Mouse (Mus musculus) common myeloid progenitor, adult 5-6 weeks (primary cell): ENCODE results near the gene Ppp2r5c. TPM values are rescaled to one million over a fixed set of nuclear protein-coding genes. Genes with fewer than 3 reads are reported as not detected.

Experiments used
- ATAC-seq: replicated peaks from 2 replicates; pipeline ENCODE4 v1.8.0; 2016; ENCODE audit warnings: low read depth, mild to moderate bottlenecking, moderate TSS enrichment, inconsistent platforms; ENCODE audit not compliant: poor library complexity, severe bottlenecking
- total RNA-seq: library from RNA; stranded (forward); fragments of 200-1000, 187-1606 nt; gene quantifications from 2 replicates; pipeline ENCODE4 v1.2.3, GENCODE M21; 2017

The Ppp2r5c gene
- total RNA-seq: 222 and 243 TPM in 2 replicates

- ATAC-seq: peak; percentile 87
Measured at GRCm38 (mm10) chr12:110446290-110447170, at the start of gene Ppp2r5c. Gene Ppp2r5c, plus strand, starts transcription at chr12:110447120.

GRCm38 (mm10) chr12:110398351-110398750 is 48.6 kb upstream of the Ppp2r5c start:
- peak; percentile 95 for ATAC-seq

GRCm38 (mm10) chr12:110399161-110399560 is 47.8 kb upstream of the Ppp2r5c start:
- no peak for ATAC-seq

GRCm38 (mm10) chr12:110400936-110401335 is 46.0 kb upstream of the Ppp2r5c start:
- no peak for ATAC-seq

GRCm38 (mm10) chr12:110401871-110402270 is 45.0 kb upstream of the Ppp2r5c start:
- no peak for ATAC-seq

- peak; percentile 42 for ATAC-seq
Measured at GRCm38 (mm10) chr12:110416244-110416643, 30.7 kb upstream of the Ppp2r5c start.

GRCm38 (mm10) chr12:110417023-110417986 is 29.6 kb upstream of the Ppp2r5c start:
- peak; percentile 68 for ATAC-seq

GRCm38 (mm10) chr12:110417987-110418734 is 28.8 kb upstream of the Ppp2r5c start:
- peak; percentile 12 for ATAC-seq

GRCm38 (mm10) chr12:110418735-110419350 is 28.1 kb upstream of the Ppp2r5c start:
- ATAC-seq: peak; percentile 59

- no peak for ATAC-seq
Measured at GRCm38 (mm10) chr12:110419879-110420278, 27.0 kb upstream of the Ppp2r5c start.

- ATAC-seq: no peak
Measured at GRCm38 (mm10) chr12:110421361-110421760, 25.6 kb upstream of the Ppp2r5c start.

GRCm38 (mm10) chr12:110424008-110424704 is 22.8 kb upstream of the Ppp2r5c start:
- no peak for ATAC-seq

GRCm38 (mm10) chr12:110426417-110427010 is 20.4 kb upstream of the Ppp2r5c start:
- no peak for ATAC-seq

- no peak for ATAC-seq
Measured at GRCm38 (mm10) chr12:110429340-110429973, 17.5 kb upstream of the Ppp2r5c start.

- no peak for ATAC-seq
Measured at GRCm38 (mm10) chr12:110429990-110430389, 16.9 kb upstream of the Ppp2r5c start.

GRCm38 (mm10) chr12:110431805-110432204 is 15.1 kb upstream of the Ppp2r5c start:
- no peak for ATAC-seq

- peak; percentile 87 for ATAC-seq
Measured at GRCm38 (mm10) chr12:110436638-110437366, 10.1 kb upstream of the Ppp2r5c start.

GRCm38 (mm10) chr12:110437367-110437703 is 9.6 kb upstream of the Ppp2r5c start:
- ATAC-seq: peak; percentile 34
